Mouse (Mus musculus): Measurements from ENCODE around the gene Cybc1. TPM values are rescaled to one million over a fixed set of nuclear protein-coding genes. Genes with fewer than 3 reads are reported as not detected.

Gene Cybc1
- 100 to 1,000 TPM; 108 to 143 TPM for polyA plus RNA-seq (2017; shearing (Covaris generic))

DNA sequence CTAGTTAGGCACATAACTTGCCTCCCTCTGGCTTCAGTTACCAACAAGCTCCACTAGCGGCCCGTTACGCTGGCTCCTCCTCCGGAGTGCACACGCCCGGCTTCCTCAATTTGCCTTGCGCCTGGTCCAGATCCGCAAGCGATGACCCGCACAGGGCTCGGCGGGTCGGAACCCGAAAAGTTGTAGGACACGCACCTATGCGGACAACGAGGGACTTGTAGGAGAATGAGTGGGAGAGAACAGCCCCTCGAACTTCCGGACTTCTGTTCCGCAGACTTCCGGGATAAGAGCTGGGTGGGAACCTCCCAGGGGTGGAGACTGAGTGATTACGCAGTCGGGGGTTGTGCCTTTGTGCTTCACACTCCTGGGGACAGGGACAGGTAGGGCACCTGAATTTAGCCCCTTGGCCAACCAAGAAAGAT lies at the start of gene Cybc1:
Gene Cybc1 (minus strand): TSS at position 305 of the 422 bp plus-strand sequence.

DNA sequence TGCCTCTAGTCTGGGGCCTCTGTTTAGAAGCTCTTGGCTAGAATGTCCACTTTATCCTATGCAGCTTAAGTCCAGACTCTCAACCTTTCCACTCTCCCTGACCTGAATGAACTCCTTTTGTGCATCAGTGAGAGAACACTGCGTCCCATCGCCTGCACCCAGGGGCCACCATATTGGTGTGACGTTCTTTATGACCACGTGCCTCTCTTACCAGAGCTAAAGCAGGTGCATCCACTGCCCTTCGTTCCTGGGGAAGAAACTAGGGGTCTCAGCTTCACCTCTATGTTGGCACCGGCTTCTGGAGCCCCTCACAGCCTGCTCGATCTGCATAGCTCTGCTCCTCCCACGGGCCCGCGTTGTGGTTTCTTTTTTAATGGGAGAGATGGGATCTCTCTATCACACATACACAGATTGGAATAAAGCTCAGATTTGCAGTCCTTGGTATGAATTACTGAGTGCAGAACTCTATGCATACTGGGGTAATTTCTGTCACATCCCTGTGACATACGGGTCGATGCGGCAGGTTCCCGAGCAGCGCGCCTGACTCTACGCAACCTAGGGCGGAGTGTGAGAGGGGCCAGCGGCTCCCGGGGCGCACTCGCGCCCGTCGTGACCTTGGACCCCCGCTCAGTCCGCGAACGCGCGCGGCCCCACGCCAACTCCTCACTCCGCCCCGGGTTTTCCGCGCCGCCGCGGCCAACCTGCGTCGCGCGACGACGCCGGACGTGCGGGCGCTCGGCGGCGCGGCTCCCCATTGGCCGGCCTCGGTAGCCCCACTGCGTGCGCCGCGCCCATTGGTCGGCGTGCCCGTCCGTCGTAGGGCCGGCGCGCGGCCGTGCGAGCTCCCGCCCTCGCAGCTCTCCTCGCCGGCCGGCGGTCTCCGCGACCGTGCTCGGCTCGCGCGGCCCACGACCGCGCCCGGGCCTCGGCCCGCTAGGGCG lies 30.3 kb upstream of the Cybc1 start, which contains the start of gene Foxk2:
Gene Foxk2 (plus strand): TSS at position 831 of the 941 bp plus-strand sequence.

DNA sequence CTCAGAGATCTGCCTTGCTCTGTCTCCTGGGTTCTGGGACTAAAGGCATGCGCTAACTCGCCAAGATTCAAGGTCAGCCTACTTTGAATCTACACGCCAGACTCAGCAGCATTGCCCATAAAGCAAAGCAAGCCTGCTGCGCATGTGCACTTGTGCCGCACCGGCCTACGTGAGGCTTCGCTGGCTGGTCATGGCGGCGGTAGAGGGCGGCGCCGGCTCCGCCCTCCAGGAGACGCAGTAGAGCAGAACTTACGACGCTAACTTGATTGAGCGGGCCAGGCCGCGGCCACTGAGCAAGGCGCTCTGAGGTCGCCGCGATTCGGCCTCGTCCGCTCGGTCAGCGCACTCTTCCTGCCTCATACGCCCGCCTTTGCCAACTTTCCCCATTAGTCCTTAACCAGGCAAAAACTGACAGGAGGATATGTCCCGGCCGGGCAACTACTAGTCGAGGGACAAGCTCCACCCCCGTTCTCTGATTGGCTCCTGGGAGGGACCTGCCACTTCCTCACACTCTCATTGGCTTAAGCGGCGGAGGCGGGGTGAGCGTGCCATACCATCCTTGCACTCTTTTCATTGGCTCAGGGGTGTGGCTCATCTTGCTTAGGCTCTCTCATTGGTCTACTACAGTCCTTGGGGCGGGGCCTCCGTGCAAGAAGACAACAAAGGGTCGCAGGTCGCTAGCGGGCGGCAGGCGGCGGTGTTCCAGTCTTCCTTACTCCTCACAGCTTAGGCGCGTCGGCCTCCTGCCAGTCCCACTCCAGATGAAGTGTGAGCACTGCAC lies 7.6 kb upstream of the Cybc1 start, which contains the start of gene Narf:
Gene Narf (plus strand): TSS at position 690 of the 781 bp plus-strand sequence.

DNA sequence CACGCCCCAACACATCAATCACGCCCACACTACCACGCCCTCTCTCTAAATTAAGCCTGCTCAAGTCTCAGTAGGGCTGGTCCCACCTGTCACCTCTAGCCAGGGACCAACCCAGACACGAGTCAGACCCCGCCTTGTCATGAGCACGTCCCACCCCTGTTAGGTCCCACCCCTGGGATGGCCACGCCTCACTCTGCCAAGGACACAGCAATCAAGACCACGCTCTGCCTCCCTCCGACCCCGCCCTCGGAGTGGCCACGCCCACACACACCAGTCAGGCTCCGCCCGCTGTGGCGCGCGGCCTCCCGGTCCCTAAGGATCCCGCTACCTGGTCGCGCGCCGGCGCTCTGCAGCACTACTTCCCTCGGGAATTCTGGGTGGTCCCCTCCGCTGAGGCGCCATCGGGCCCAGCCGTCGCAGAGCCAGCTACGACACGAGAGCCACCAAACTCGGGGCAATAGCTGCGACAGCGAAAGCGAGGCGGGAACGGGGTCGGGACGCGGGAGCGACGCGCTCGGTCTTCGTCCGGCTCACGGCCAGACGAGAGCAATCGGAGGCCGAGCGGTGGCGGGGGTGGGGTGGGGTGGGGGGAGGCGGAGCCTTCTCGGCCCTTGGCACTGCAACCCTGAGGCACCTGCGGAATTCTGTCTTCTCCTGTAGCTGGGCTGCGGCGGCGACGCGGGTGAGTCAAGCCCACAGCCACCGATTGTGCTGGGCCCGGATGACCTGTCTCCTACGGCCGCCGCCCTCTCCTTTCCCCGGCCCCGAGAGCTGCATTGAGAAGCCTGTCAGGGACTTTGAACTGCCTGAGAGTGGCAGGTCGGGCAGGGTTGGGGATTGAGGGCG lies 24.7 kb downstream of the Cybc1 start, which contains the start of the genes Hexdc and Ogfod3:
Gene Hexdc (plus strand): TSS at position 273 of the 846 bp plus-strand sequence.
Gene Ogfod3 (minus strand): TSS at position 551 of the 846 bp plus-strand sequence.

Other genes with a start within 250 kb of the Cybc1 start
- 100 to 1,000 TPM; 149 TPM for gene Csnk1d, start 238.0 kb downstream of the Cybc1 start, polyA plus RNA-seq (2017; shearing (Covaris generic))
- 10 to 100 TPM; 74.6 to 85.2 TPM for gene Cd7, start 189.9 kb downstream of the Cybc1 start, polyA plus RNA-seq (2017; shearing (Covaris generic))
- gene Sectm1b, start 165.8 kb downstream of the Cybc1 start, polyA plus RNA-seq (2017; shearing (Covaris generic)), result not detected
- not detected for gene Sectm1a, start 148.1 kb downstream of the Cybc1 start, polyA plus RNA-seq (2017; shearing (Covaris generic))
- 1 to 10 TPM in 1 of 2 experiments, not detected in 1; 1.9 TPM for gene Tex19.2, start 110.6 kb downstream of the Cybc1 start, polyA plus RNA-seq (2017; shearing (Covaris generic))
- gene Tex19.1, start 83.2 kb downstream of the Cybc1 start, polyA plus RNA-seq (2017; shearing (Covaris generic)), result not detected
- gene Uts2r, start 69.1 kb downstream of the Cybc1 start, polyA plus RNA-seq (2017; shearing (Covaris generic)), result under 1 TPM in 1 of 2 experiments, not detected in 1; 0.98 TPM
- gene Hexdc, start 24.9 kb downstream of the Cybc1 start, polyA plus RNA-seq (2017; shearing (Covaris generic)), result 1 to 10 TPM; 2.6 to 3.7 TPM
- 10 to 100 TPM in 1 of 2 experiments, 1 to 10 TPM in 1; 5.7 to 13.2 TPM for gene Ogfod3, start 24.6 kb downstream of the Cybc1 start, polyA plus RNA-seq (2017; shearing (Covaris generic))
- 10 to 100 TPM; 21.9 to 31.5 TPM for gene Narf, start 7.9 kb upstream of the Cybc1 start, polyA plus RNA-seq (2017; shearing (Covaris generic))
- 10 to 100 TPM; 17.4 to 20.9 TPM for gene Foxk2, start 30.7 kb upstream of the Cybc1 start, polyA plus RNA-seq (2017; shearing (Covaris generic))
- gene Wdr45b, start 125.1 kb upstream of the Cybc1 start, polyA plus RNA-seq (2017; shearing (Covaris generic)), result 10 to 100 TPM; 37.7 to 43.6 TPM
- 1 to 10 TPM in 1 of 2 experiments, under 1 TPM in 1; 0.22 to 1.5 TPM for gene Rab40b, start 158.9 kb upstream of the Cybc1 start, polyA plus RNA-seq (2017; shearing (Covaris generic))
- gene Fn3krp, start 192.1 kb upstream of the Cybc1 start, polyA plus RNA-seq (2017; shearing (Covaris generic)), result under 1 TPM; 0.29 to 0.92 TPM
- gene Fn3k, start 205.6 kb upstream of the Cybc1 start, polyA plus RNA-seq (2017; shearing (Covaris generic)), result under 1 TPM in 1 of 2 experiments, not detected in 1; 0.45 TPM
- gene Tbcd, start 222.6 kb upstream of the Cybc1 start, polyA plus RNA-seq (2017; shearing (Covaris generic)), result 10 to 100 TPM; 42.8 to 48.2 TPM

Measured in inflammation-experienced regulatory T-cells (primary cell).